In genomic region chr17:83077737-83078600, GRCm38 (mm10) we compare ENCODE assay signal across 9 mouse cellular contexts.
A peak's percentile ranks its signal among the peaks of the same experiment; 100 is the strongest.
DNase-seq lines count a peak whose midpoint lies in the region; ATAC-seq and TF ChIP-seq lines count a peak whose summit lies in the region.
"Had no signal": no experiment of that assay in that cellular context is flagged by ENCODE, and none has a peak within 500 bp of the region (broad histone marks: within the 10 kb centered on the region; RNA-seq: fewer than 3 reads in every experiment).

No protein-coding gene starts in this region.

- H3K9me3 ChIP-seq in embryonic facial prominence, embryonic 11.5 days (replicated peaks; ENCODE audit: control insufficient read depth, low read length), result no peaks in the 10 kb centered on the region
- no peaks in the 10 kb centered on the region for H3K9me3 ChIP-seq in limb, embryonic 14.5 days (ENCODE audit: control insufficient read depth, low read length)
- H3K9me3 ChIP-seq: embryonic facial prominence, embryonic 15.5 days had no signal

- ATAC-seq in embryonic facial prominence, embryonic 11.5 days (replicated peaks; ENCODE audit: insufficient number of reproducible peaks, low FRiP score, low TSS enrichment, low read depth), result no peak
- ATAC-seq in limb, embryonic 14.5 days (ENCODE audit: low FRiP score, low read depth), result no peak

- no peaks in the 10 kb centered on the region for H3K27me3 ChIP-seq in embryonic facial prominence, embryonic 11.5 days (ENCODE audit: control insufficient read depth, insufficient read depth, low read length)
- peaks cover 18% of the 10 kb centered on the region; the same call in 1 of the 2 replicates for H3K27me3 ChIP-seq in limb, embryonic 14.5 days (ENCODE audit: control insufficient read depth, insufficient read depth, low read length)

- TF ChIP-seq POLR2A in limb, embryonic 14.5 days (IDR thresholded peaks at IDR 0.05; ENCODE audit: borderline replicate concordance, extremely low read depth, insufficient read depth, insufficient read length), result no peak

- H3K4me2 ChIP-seq in embryonic facial prominence, embryonic 11.5 days (ENCODE audit: low read depth, low read length), result no peak overlapping the region; the same call in 1 of the 2 replicates
- H3K4me2 ChIP-seq in limb, embryonic 14.5 days (replicated peaks; ENCODE audit: low read depth, low read length, severe bottlenecking), result no peak overlapping the region
- H3K4me2 ChIP-seq: embryonic facial prominence, embryonic 15.5 days had no signal

- DNase-seq in kidney, postnatal 10 days, result peak; percentile 65
- DNase-seq in kidney, adult 8-10 months, result no peak
- DNase-seq in embryonic facial prominence, embryonic 11.5 days (ENCODE audit: low spot score), result no peak
- no peak for DNase-seq in limb, embryonic 14.5 days (ENCODE audit: low spot score)
- peak; percentile 57 for DNase-seq in retina, embryonic 14.5 days (ENCODE audit: low spot score)
- DNase-seq in urinary bladder, postnatal 25 days (ENCODE audit: low spot score), result no peak
- no peak for DNase-seq in right cerebral cortex, postnatal 36 days (ENCODE audit: low spot score in 2 of 2)
- no peak for DNase-seq in ovary, postnatal 10 days (ENCODE audit: low spot score)

- no peaks in the 10 kb centered on the region for H3K36me3 ChIP-seq in embryonic facial prominence, embryonic 11.5 days (replicated peaks; ENCODE audit: control insufficient read depth, insufficient read depth, low read depth, low read length)
- no peaks in the 10 kb centered on the region for H3K36me3 ChIP-seq in limb, embryonic 14.5 days (ENCODE audit: control insufficient read depth, insufficient read depth, low read length)
- H3K36me3 ChIP-seq: embryonic facial prominence, embryonic 15.5 days had no signal

- 24% methylated on average over 17 of the region's 17 CpGs for WGBS in embryonic facial prominence, embryonic 11.5 days
- 45% methylated on average over 17 of the region's 17 CpGs for WGBS in limb, embryonic 14.5 days

- H3K9ac ChIP-seq in embryonic facial prominence, embryonic 11.5 days (replicated peaks; ENCODE audit: low read length), result no peak overlapping the region
- H3K9ac ChIP-seq in limb, embryonic 14.5 days (ENCODE audit: low read depth, low read length, severe bottlenecking), result no peak overlapping the region
- H3K9ac ChIP-seq: embryonic facial prominence, embryonic 15.5 days had no signal

- no peak overlapping the region for H3K4me3 ChIP-seq in embryonic facial prominence, embryonic 11.5 days (ENCODE audit: low read depth, low read length)
- H3K4me3 ChIP-seq in limb, embryonic 14.5 days (replicated peaks; ENCODE audit: low read length), result no peak overlapping the region
- H3K4me3 ChIP-seq: embryonic facial prominence, embryonic 15.5 days had no signal

- peaks cover 6% of the 10 kb centered on the region for H3K4me1 ChIP-seq in embryonic facial prominence, embryonic 11.5 days (ENCODE audit: control insufficient read depth, insufficient read depth, low read length)
- H3K4me1 ChIP-seq in limb, embryonic 14.5 days (ENCODE audit: control insufficient read depth, insufficient read depth, low read length), result peaks cover 35% of the 10 kb centered on the region

- 0 out of 2 replicates have a peak overlapping the region, but pooled peaks have one; percentile 31 for H3K27ac ChIP-seq in embryonic facial prominence, embryonic 11.5 days (replicated peaks; ENCODE audit: low read depth, low read length)
- 0 out of 2 replicates have a peak overlapping the region, but pooled peaks have one; percentile 1 for H3K27ac ChIP-seq in limb, embryonic 14.5 days (replicated peaks; ENCODE audit: low read depth, low read length)
- H3K27ac ChIP-seq: embryonic facial prominence, embryonic 15.5 days had no signal

Comparison
In these comparisons a context has a peak if more than half of its experiments do, and no peak if none do; other contexts are left out.
1. DNase-seq: peak in kidney, postnatal 10 days (single experiment) and retina, embryonic 14.5 days (single experiment); none in kidney, adult 8-10 months (0 of 2), embryonic facial prominence, embryonic 11.5 days (single experiment), limb, embryonic 14.5 days (single experiment), urinary bladder, postnatal 25 days (single experiment), right cerebral cortex, postnatal 36 days (0 of 2) and ovary, postnatal 10 days (single experiment).